Comparison of ENCODE assay signal across 8 mouse cellular contexts in the genomic region with DNA sequence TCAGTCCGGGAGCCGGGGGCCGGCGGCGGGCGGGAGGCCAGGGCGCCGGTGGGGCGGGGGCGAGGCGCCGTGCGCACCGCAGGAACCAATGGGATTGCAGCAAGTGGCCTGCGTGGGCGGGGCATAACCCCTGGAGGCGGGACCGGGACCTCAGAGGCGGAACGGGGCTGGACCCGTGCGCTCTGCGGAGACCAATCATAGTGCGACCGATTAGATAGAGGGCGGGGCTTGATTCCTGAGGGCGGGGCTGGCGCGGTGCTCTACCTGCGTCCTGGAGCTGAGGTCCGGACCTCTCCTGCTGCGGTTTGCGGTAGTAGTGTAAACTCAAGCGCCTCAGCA. TPM values are rescaled to one million over a fixed set of nuclear protein-coding genes. Genes with fewer than 3 reads are reported as not detected.
DNase-seq lines count a peak whose midpoint lies in the region; ATAC-seq and TF ChIP-seq lines count a peak whose summit lies in the region.

A gene (minus strand): TSS at position 129 of the 339 bp plus-strand sequence.

- no peaks in the 10 kb centered on the region for H3K36me3 ChIP-seq in MEL (ENCODE audit: control insufficient read depth in 1 of 2, insufficient read depth in 2 of 2, low read length in 2 of 2)
- no peaks in the 10 kb centered on the region for H3K36me3 ChIP-seq in forebrain, postnatal 0 days (ENCODE audit: insufficient read depth)
- no peaks in the 10 kb centered on the region for H3K36me3 ChIP-seq in lung, embryonic 15.5 days

- ATAC-seq in forebrain, postnatal 0 days = peak; percentile 99
- peak; percentile 100 for ATAC-seq in lung, embryonic 15.5 days (ENCODE audit: borderline replicate concordance, extremely low read depth, low FRiP score, low TSS enrichment)

- H3K4me2 ChIP-seq in forebrain, postnatal 0 days (ENCODE audit: low read depth) = peak within 1 kb of the TSS; percentile 76
- peak within 1 kb of the TSS; percentile 91 for H3K4me2 ChIP-seq in lung, embryonic 15.5 days

- H3K4me3 ChIP-seq in MEL (ENCODE audit: control insufficient read depth in 1 of 2, insufficient read depth in 1 of 2, low read depth in 2 of 2, low read length in 2 of 2) = peak within 1 kb of the TSS; percentile 55 to 89
- H3K4me3 ChIP-seq in cerebellum, adult 2 months (replicated peaks; ENCODE audit: insufficient read depth, low read depth, low read length) = peak within 1 kb of the TSS; percentile 93
- H3K4me3 ChIP-seq in forebrain, postnatal 0 days (ENCODE audit: low read depth, low read length) = peak within 1 kb of the TSS; percentile 91
- H3K4me3 ChIP-seq in lung, embryonic 15.5 days = peak within 1 kb of the TSS; percentile 82

- no peaks in the 10 kb centered on the region; the same call in 1 of the 2 replicates for H3K79me2 ChIP-seq in MEL (ENCODE audit: control insufficient read depth, insufficient read depth, low read length, poor library complexity)

- peak within 1 kb of the TSS; percentile 71 for H3K9ac ChIP-seq in MEL (ENCODE audit: control insufficient read depth, low read depth, low read length, poor library complexity, severe bottlenecking)
- peak within 1 kb of the TSS; percentile 78 for H3K9ac ChIP-seq in forebrain, postnatal 0 days
- peak within 1 kb of the TSS; percentile 76 for H3K9ac ChIP-seq in lung, embryonic 15.5 days

- no peaks in the 10 kb centered on the region for H3K4me1 ChIP-seq in MEL (ENCODE audit: control insufficient read depth in 1 of 2, insufficient read depth in 2 of 2, low read length in 2 of 2)
- H3K4me1 ChIP-seq in cerebellum, adult 2 months (ENCODE audit: control insufficient read depth, insufficient read depth, low read length) = peaks cover 15% of the 10 kb centered on the region
- H3K4me1 ChIP-seq in forebrain, postnatal 0 days (ENCODE audit: insufficient read depth) = no peaks in the 10 kb centered on the region; the same call in 1 of the 2 replicates
- H3K4me1 ChIP-seq in lung, embryonic 15.5 days = peaks cover 20% of the 10 kb centered on the region

- no peaks in the 10 kb centered on the region for H3K27me3 ChIP-seq in MEL (ENCODE audit: control insufficient read depth in 1 of 2, insufficient read depth in 2 of 2, low read length in 2 of 2)
- H3K27me3 ChIP-seq in cerebellum, adult 2 months (ENCODE audit: control insufficient read depth, insufficient read depth, low read length) = no peaks in the 10 kb centered on the region
- H3K27me3 ChIP-seq in forebrain, postnatal 0 days (ENCODE audit: insufficient read depth, low read length) = no peaks in the 10 kb centered on the region
- H3K27me3 ChIP-seq in lung, embryonic 15.5 days = no peaks in the 10 kb centered on the region; the same call in 1 of the 2 replicates

- TF ChIP-seq CTCF in MEL (IDR thresholded peaks at IDR 0.05 in 2 of 3, conservative IDR thresholded peaks at IDR 0.05 in 1 of 3; ENCODE audit: control insufficient read depth in 1 of 3, insufficient read depth in 1 of 3, low read depth in 2 of 3, low read length in 3 of 3, poor library complexity in 1 of 3, severe bottlenecking in 1 of 3) = no peak
- no peak for TF ChIP-seq CTCF in cerebellum, adult 2 months (IDR thresholded peaks at IDR 0.05; ENCODE audit: borderline replicate concordance, insufficient read depth, low read depth, low read length)
- no peak for TF ChIP-seq CTCF in forebrain, postnatal 0 days (IDR thresholded peaks at IDR 0.05; ENCODE audit: low read depth)

- H3K27ac ChIP-seq in MEL (ENCODE audit: control insufficient read depth, low read depth, low read length) = peak within 1 kb of the TSS; percentile 33
- H3K27ac ChIP-seq in cerebellum, adult 2 months (ENCODE audit: insufficient read depth, low read length) = peak within 1 kb of the TSS; percentile 70
- peak within 1 kb of the TSS; percentile 69 for H3K27ac ChIP-seq in forebrain, postnatal 0 days (ENCODE audit: low read depth, low read length)
- no peak within 1 kb of the TSS; the same call in 1 of the 2 replicates for H3K27ac ChIP-seq in lung, embryonic 15.5 days

- no peak for TF ChIP-seq EP300 in MEL (IDR thresholded peaks at IDR 0.05; ENCODE audit: low read depth in 1 of 2, low read length in 2 of 2)

- no peaks in the 10 kb centered on the region for H3K9me3 ChIP-seq in MEL (replicated peaks; ENCODE audit: insufficient read depth, low read length)
- no peaks in the 10 kb centered on the region for H3K9me3 ChIP-seq in forebrain, postnatal 0 days (ENCODE audit: low read length)
- no peaks in the 10 kb centered on the region for H3K9me3 ChIP-seq in lung, embryonic 15.5 days

- TF ChIP-seq RAD21 in MEL (IDR thresholded peaks at IDR 0.05; ENCODE audit: low read depth, low read length) = no peak

- WGBS in cerebellum, adult 2 months = 2% methylated on average over 34 of the region's 34 CpGs
- WGBS in forebrain, postnatal 0 days = 1% methylated on average over 32 of the region's 34 CpGs
- WGBS in lung, embryonic 15.5 days = under 1% methylated on average over 34 of the region's 34 CpGs

- peak; percentile 97 for DNase-seq in MEL (ENCODE audit: low read depth, low spot score)
- peak; percentile 99 to 100 for DNase-seq in cerebellum, adult 2 months
- peak; percentile 97 for DNase-seq in forebrain, postnatal 0 days
- peak; percentile 99 for DNase-seq in heart, postnatal 4 days
- peak; percentile 97 to 99 for DNase-seq in layer of hippocampus, adult 8-10 months (ENCODE audit: low spot score in 2 of 2)
- peak; percentile 97 for DNase-seq in ovary, adult 18-20 months (ENCODE audit: low spot score)
- DNase-seq in thymus, postnatal 0 days (ENCODE audit: low spot score) = peak; percentile 97

- TF ChIP-seq POLR2A in MEL (IDR thresholded peaks at IDR 0.05; ENCODE audit: control insufficient read depth in 1 of 2, insufficient read depth in 1 of 2, low read depth in 1 of 2, low read length in 2 of 2, poor library complexity in 1 of 2) = no peak
- no peak for TF ChIP-seq POLR2A in cerebellum, adult 2 months (IDR thresholded peaks at IDR 0.05; ENCODE audit: borderline replicate concordance, insufficient read depth, low read length)

TF ChIP-seq in MEL, 35 proteins besides CTCF, POLR2A, EP300 and RAD21:
- TF ChIP-seq MAZ (IDR thresholded peaks at IDR 0.05; ENCODE audit: low read depth, low read length) (peak; percentile 6; the same call in 1 of the 2 replicates), RCOR1 (IDR thresholded peaks at IDR 0.05; ENCODE audit: low read depth, low read length) (peak; percentile 24; the same call in 1 of the 2 replicates), USF1 (IDR thresholded peaks at IDR 0.05; ENCODE audit: low read depth, low read length) (peak; percentile 48; the same call in 1 of the 2 replicates), MYB (IDR thresholded peaks at IDR 0.05; ENCODE audit: low read depth, low read length) (no peak), TCF12 (IDR thresholded peaks at IDR 0.05; ENCODE audit: low read depth, low read length) (0 out of 2 replicates have a peak, but pooled peaks have one; percentile 20), MXI1 (IDR thresholded peaks at IDR 0.05; ENCODE audit: low read depth, low read length) (peak; percentile 51; the same call in 1 of the 2 replicates), HCFC1 (IDR thresholded peaks at IDR 0.05; ENCODE audit: low read depth, low read length) (peak; percentile 44; the same call in 1 of the 2 replicates), E2F4 (IDR thresholded peaks at IDR 0.05; ENCODE audit: borderline replicate concordance, low read depth, low read length) (no peak), ZNF384 (IDR thresholded peaks at IDR 0.05; ENCODE audit: low read depth, low read length) (no peak), ELF1 (IDR thresholded peaks at IDR 0.05; ENCODE audit: low read depth, low read length) (peak; percentile 48; the same call in 1 of the 2 replicates), POLR2AphosphoS5 (IDR thresholded peaks at IDR 0.05; ENCODE audit: borderline replicate concordance, low read depth, low read length) (no peak), UBTF (IDR thresholded peaks at IDR 0.05; ENCODE audit: borderline replicate concordance, insufficient read depth, low read depth, low read length) (0 out of 2 replicates have a peak, but pooled peaks have one; percentile 29), MAFK (IDR thresholded peaks at IDR 0.05; ENCODE audit: borderline replicate concordance, low read depth, low read length) (no peak), NRF1 (IDR thresholded peaks at IDR 0.05; ENCODE audit: insufficient read depth, low read depth, low read length, poor library complexity, severe bottlenecking) (0 out of 2 replicates have a peak, but pooled peaks have one; percentile 48), SIN3A (IDR thresholded peaks at IDR 0.05; ENCODE audit: low read length) (peak; percentile 6; the same call in 1 of the 2 replicates)

RNA-seq across cellular contexts. Expression of the gene that starts here (rescaled TPM):
- total RNA-seq in MEL (2012; rRNA removed) = 2.6 and 2.9 TPM in 2 replicates
- polyA plus RNA-seq in MEL (2012; ENCODE audit: insufficient read depth in 1 of 2, insufficient read length in 2 of 2, low read depth in 1 of 2, low replicate concordance in 2 of 2, missing spikeins in 1 of 2) = 1 to 10 TPM in 1 of 2 experiments, not detected in 1; 9.5 TPM
- 147 and 148 TPM in 2 replicates for polyA plus RNA-seq in cerebellum, adult 2 months (2012; rRNA removed)
- total RNA-seq in forebrain, postnatal 0 days (2014; rRNA removed) = 65.2 and 65.6 TPM in 2 replicates
- polyA plus RNA-seq in forebrain, postnatal 0 days (2015; fragmentation: Nextera tagmentation; extraction: Ambion mirVana) = 98.8 and 102 TPM in 2 replicates
- 10 to 100 TPM; 38.9 to 40.9 TPM for total RNA-seq in heart, postnatal 4 days (2021)
- 100 to 1,000 TPM in 2 of 4 experiments, 10 to 100 TPM in 2; 78.8 to 108 (median 89.8) TPM for total RNA-seq in layer of hippocampus, adult 8-10 months (2022)
- 40.4 and 45.3 TPM in 2 replicates for polyA plus RNA-seq in lung, embryonic 15.5 days (2015; fragmentation: Nextera tagmentation; extraction: Ambion mirVana)
- polyA plus RNA-seq in thymus, postnatal 0 days (2015; fragmentation: Nextera tagmentation; extraction: Ambion mirVana) = 33.9 and 38.5 TPM in 2 replicates

Comparison
In these comparisons a context has a peak if more than half of its experiments do, and no peak if none do; other contexts are left out.
1. RNA of the gene that starts here (total RNA-seq): 78.8 to 108 TPM in layer of hippocampus, adult 8-10 months, 65.2 to 65.6 TPM in forebrain, postnatal 0 days and 38.9 to 40.9 TPM in heart, postnatal 4 days; 2.6 to 2.9 TPM in MEL; every median in the first group is over 10 times any median in the second.
2. Peak in every context shown above with its lines, with median percentiles within 50 percentile points of each other: DNase-seq, H3K4me3 ChIP-seq and H3K9ac ChIP-seq.